Mouse (Mus musculus): ENCODE measurements around the gene Gpc4. TPM values are rescaled to one million over a fixed set of nuclear protein-coding genes. Genes with fewer than 3 reads are reported as not detected.

The Gpc4 gene
- total and polyA plus RNA-seq, 3 experiments, result not detected

DNA sequence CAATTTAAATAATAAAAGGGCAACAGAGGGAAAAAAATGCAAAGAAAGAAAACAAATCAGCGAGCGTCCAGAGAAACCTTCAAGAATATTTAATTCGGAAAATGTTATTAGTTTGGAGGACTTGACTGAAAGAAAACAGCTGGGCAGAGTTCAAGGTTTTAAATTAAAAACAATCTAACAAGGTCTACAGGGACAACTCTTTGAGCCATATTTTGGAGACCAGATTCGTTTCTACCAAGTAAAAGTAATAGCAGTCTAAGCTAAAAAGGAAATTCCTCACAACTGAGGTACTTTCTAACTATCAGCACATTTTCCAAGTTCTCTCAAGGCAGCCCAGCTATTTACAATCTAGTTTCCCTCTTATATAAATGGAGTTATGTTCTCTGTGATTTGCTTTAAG lies 114.1 kb downstream of the Gpc4 start:
- TF ChIP-seq GABPA (IDR thresholded peaks at IDR 0.05; ENCODE audit: insufficient replicate concordance, low read depth, low read length) (no peak), TCF12 (IDR thresholded peaks at IDR 0.05; ENCODE audit: low read depth, low read length) (no peak), ZC3H11A (IDR thresholded peaks at IDR 0.05; ENCODE audit: low read depth, low read length) (no peak), PAX5 (IDR thresholded peaks at IDR 0.05; ENCODE audit: low read length) (no peak), SIN3A (IDR thresholded peaks at IDR 0.05; ENCODE audit: low read length) (no peak)
- Histone ChIP-seq H3K4me2 (ENCODE audit: insufficient read depth, low read depth, poor library complexity, severe bottlenecking) (no peak overlapping the region), H3K4me3 (replicated peaks in 1 of 3; ENCODE audit: low read depth in 2 of 3, low read length in 2 of 3, poor library complexity in 1 of 3) (no peak overlapping the region), H3K9ac (ENCODE audit: insufficient read depth, low read depth) (no peak overlapping the region), H3K79me2 (replicated peaks; ENCODE audit: control insufficient read depth, extremely low read depth, insufficient read depth, poor library complexity, severe bottlenecking) (no peaks in the 10 kb centered on the region), H3K9me3 (replicated peaks; ENCODE audit: low read length) (no peaks in the 10 kb centered on the region), H3K36me3 (replicated peaks in 1 of 2; ENCODE audit: control insufficient read depth in 1 of 2, insufficient read depth in 1 of 2, low read length in 1 of 2) (no peaks in the 10 kb centered on the region), H3K4me1 (ENCODE audit: control insufficient read depth in 1 of 2, insufficient read depth in 2 of 2) (no peaks in the 10 kb centered on the region), H3K27ac (ENCODE audit: insufficient read depth, low read depth) (no peak overlapping the region), H3K27me3 (replicated peaks) (no peaks in the 10 kb centered on the region)
- in situ Hi-C loops (cut with MboI; ENCODE audit: low pct_ligation_motif_present, low pct_unique_long_range_greater_than_20kb, low sequenced_read_pairs) (no loop called here), dilution Hi-C loops (cut with MboI; ENCODE audit: extremely low pct_ligation_motif_present, extremely low pct_unique_long_range_greater_than_20kb, low sequenced_read_pairs) (no loop called here)
- no peak for DNase-seq (ENCODE audit: extremely low read depth)

DNA sequence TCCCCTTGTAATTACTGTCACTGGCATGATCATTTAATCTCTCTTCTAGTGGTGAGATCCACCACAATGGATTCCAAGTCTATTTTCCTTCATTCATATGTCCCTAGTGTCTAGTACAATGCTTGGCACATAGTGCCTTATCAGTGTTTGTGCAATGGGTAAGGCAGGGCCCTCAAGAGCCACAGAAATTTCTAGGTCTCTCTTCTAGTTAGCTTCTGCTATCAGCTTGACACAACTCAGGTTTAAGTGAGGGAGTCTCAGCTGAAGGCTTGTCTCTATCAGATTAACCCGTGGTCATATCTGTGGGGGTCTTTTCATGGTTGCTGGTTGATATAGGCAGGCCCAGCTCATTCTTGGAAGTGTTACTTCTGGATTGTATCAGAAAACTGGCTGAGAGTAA lies 125.2 kb downstream of the Gpc4 start:
- in situ Hi-C loops (cut with MboI; ENCODE audit: low pct_ligation_motif_present, low pct_unique_long_range_greater_than_20kb, low sequenced_read_pairs) (no loop called here), dilution Hi-C loops (cut with MboI; ENCODE audit: extremely low pct_ligation_motif_present, extremely low pct_unique_long_range_greater_than_20kb, low sequenced_read_pairs) (no loop called here)
- TF ChIP-seq GABPA (IDR thresholded peaks at IDR 0.05; ENCODE audit: insufficient replicate concordance, low read depth, low read length) (no peak), BHLHE40 (IDR thresholded peaks at IDR 0.05; ENCODE audit: low read depth, low read length) (no peak), HCFC1 (IDR thresholded peaks at IDR 0.05; ENCODE audit: low read depth, low read length) (no peak), CHD2 (IDR thresholded peaks at IDR 0.05; ENCODE audit: low read length) (no peak), USF2 (conservative IDR thresholded peaks at IDR 0.05; ENCODE audit: low read depth, low read length) (no peak), EP300 (IDR thresholded peaks at IDR 0.05; ENCODE audit: low read length) (no peak)
- H3K79me2 ChIP-seq (replicated peaks; ENCODE audit: control insufficient read depth, extremely low read depth, insufficient read depth, poor library complexity, severe bottlenecking), result no peaks in the 10 kb centered on the region
- no peaks in the 10 kb centered on the region for H3K9me3 ChIP-seq (replicated peaks; ENCODE audit: low read length)
- H3K9ac ChIP-seq (ENCODE audit: insufficient read depth, low read depth), result no peak overlapping the region
- no peak overlapping the region for H3K27ac ChIP-seq (ENCODE audit: insufficient read depth, low read depth)
- no peaks in the 10 kb centered on the region for H3K4me1 ChIP-seq (ENCODE audit: control insufficient read depth in 1 of 2, insufficient read depth in 2 of 2)
- no peak for DNase-seq (ENCODE audit: extremely low read depth)
- H3K4me3 ChIP-seq (replicated peaks in 1 of 3; ENCODE audit: low read depth in 2 of 3, low read length in 2 of 3, poor library complexity in 1 of 3), result no peak overlapping the region
- H3K27me3 ChIP-seq (replicated peaks), result no peaks in the 10 kb centered on the region
- no peak overlapping the region for H3K4me2 ChIP-seq (ENCODE audit: insufficient read depth, low read depth, poor library complexity, severe bottlenecking)
- no peaks in the 10 kb centered on the region for H3K36me3 ChIP-seq (replicated peaks in 1 of 2; ENCODE audit: control insufficient read depth in 1 of 2, insufficient read depth in 1 of 2, low read length in 1 of 2)

DNA sequence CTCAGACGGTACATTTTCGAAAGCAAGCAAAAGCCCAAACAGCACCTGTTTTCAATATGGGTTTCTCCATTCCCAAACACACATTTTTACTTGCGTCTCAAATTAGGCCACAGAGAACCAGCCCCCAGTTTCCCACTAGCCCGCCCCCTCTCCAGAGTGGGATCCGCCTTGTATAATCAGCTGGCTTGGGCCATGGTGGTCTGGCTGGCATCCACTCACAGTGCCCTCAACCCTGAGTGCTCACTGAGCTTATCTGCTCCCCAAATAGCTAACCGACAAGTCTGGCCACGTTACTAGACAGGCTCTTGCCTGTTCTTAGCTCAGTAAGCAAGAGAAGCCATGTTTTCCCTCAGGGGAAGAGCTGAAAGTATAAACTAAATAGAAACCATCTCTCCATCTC lies 134.9 kb downstream of the Gpc4 start:
- in situ Hi-C loops (cut with MboI; ENCODE audit: low pct_ligation_motif_present, low pct_unique_long_range_greater_than_20kb, low sequenced_read_pairs) (no loop called here), dilution Hi-C loops (cut with MboI; ENCODE audit: extremely low pct_ligation_motif_present, extremely low pct_unique_long_range_greater_than_20kb, low sequenced_read_pairs) (no loop called here)
- Histone ChIP-seq H3K4me2 (ENCODE audit: insufficient read depth, low read depth, poor library complexity, severe bottlenecking) (no peak overlapping the region), H3K9ac (ENCODE audit: insufficient read depth, low read depth) (no peak overlapping the region), H3K4me1 (ENCODE audit: control insufficient read depth in 1 of 2, insufficient read depth in 2 of 2) (no peaks in the 10 kb centered on the region), H3K27ac (ENCODE audit: insufficient read depth, low read depth) (no peak overlapping the region), H3K36me3 (replicated peaks in 1 of 2; ENCODE audit: control insufficient read depth in 1 of 2, insufficient read depth in 1 of 2, low read length in 1 of 2) (no peaks in the 10 kb centered on the region), H3K4me3 (replicated peaks in 1 of 3; ENCODE audit: low read depth in 2 of 3, low read length in 2 of 3, poor library complexity in 1 of 3) (no peak overlapping the region), H3K27me3 (replicated peaks) (no peaks in the 10 kb centered on the region), H3K79me2 (replicated peaks; ENCODE audit: control insufficient read depth, extremely low read depth, insufficient read depth, poor library complexity, severe bottlenecking) (no peaks in the 10 kb centered on the region), H3K9me3 (replicated peaks; ENCODE audit: low read length) (no peaks in the 10 kb centered on the region)
- no peak for DNase-seq (ENCODE audit: extremely low read depth)
- TF ChIP-seq SIN3A (IDR thresholded peaks at IDR 0.05; ENCODE audit: low read length), result no peak
- TF ChIP-seq RCOR1 (conservative IDR thresholded peaks at IDR 0.05; ENCODE audit: low read depth, low read length), result no peak
- no peak for TF ChIP-seq USF2 (conservative IDR thresholded peaks at IDR 0.05; ENCODE audit: low read depth, low read length)
- no peak for TF ChIP-seq ZNF384 (IDR thresholded peaks at IDR 0.05; ENCODE audit: low read depth, low read length)
- TF ChIP-seq IRF4 (IDR thresholded peaks at IDR 0.05; ENCODE audit: low read depth, low read length), result no peak
- no peak for TF ChIP-seq PAX5 (IDR thresholded peaks at IDR 0.05; ENCODE audit: low read length)
- TF ChIP-seq POLR2AphosphoS2 (IDR thresholded peaks at IDR 0.05; ENCODE audit: low read depth, low read length), result no peak
- TF ChIP-seq SMC3 (IDR thresholded peaks at IDR 0.05; ENCODE audit: low read depth, low read length), result no peak
- no peak for TF ChIP-seq MYC (IDR thresholded peaks at IDR 0.05; ENCODE audit: low read depth, low read length)
- no peak for TF ChIP-seq RAD21 (IDR thresholded peaks at IDR 0.05; ENCODE audit: low read depth, low read length)
- no peak for TF ChIP-seq ZC3H11A (IDR thresholded peaks at IDR 0.05; ENCODE audit: low read depth, low read length)
- TF ChIP-seq MXI1 (IDR thresholded peaks at IDR 0.05; ENCODE audit: low read depth, low read length), result no peak
- no peak for TF ChIP-seq UBTF (IDR thresholded peaks at IDR 0.05; ENCODE audit: low read depth, low read length)
